Mouse (Mus musculus) testis, adult 2 months (tissue): ENCODE data around the gene Ndufb7.

Experiments used
- CTCF ChIP-seq: fragments of 200-500 bp; IDR thresholded peaks from 2 replicates; pipeline ENCODE4 v1.5.1; 2012; ENCODE audit warnings: low read depth, mild to moderate bottlenecking, inconsistent platforms, low read length, moderate library complexity; ENCODE audit not compliant: control insufficient read depth, insufficient read depth, insufficient replicate concordance
- POLR2A ChIP-seq: fragments of 200-500 bp; IDR thresholded peaks from 2 replicates; pipeline ENCODE4 v1.6.1; 2012; ENCODE audit warnings: low read depth, mild to moderate bottlenecking, inconsistent platforms, low read length, moderate library complexity; ENCODE audit not compliant: control insufficient read depth

DNA sequence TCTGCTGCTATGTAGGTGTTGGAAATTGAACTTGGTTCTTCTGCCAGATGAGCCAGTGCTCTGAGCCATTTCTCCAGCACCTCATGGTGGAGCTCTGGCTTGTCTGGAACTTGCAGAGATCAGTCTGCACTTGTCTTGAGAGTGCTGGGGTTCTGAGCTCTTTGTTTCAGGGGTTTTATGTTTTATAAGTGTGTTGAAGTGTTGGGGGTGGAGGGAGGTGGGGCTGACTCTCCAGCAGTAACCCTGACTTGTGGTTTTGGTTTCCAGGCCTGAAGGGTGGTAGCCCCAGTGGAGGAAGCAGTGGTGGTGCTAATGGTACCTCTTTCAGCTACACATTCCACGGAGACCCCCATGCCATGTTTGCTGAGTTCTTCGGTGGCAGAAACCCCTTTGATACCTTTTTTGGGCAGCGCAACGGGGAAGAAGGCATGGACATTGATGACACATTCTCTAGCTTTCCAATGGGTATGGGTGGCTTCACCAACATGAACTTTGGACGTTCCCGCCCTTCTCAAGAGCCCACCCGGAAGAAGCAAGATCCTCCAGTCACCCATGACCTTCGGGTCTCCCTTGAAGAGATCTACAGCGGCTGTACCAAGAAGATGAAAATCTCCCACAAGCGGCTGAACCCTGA is 43.2 kb downstream of the Ndufb7 start:
- TF ChIP-seq CTCF (no peak), POLR2A (no peak)
